Mouse (Mus musculus): ENCODE data around the gene Snx19.

Snx19 gene

DNA sequence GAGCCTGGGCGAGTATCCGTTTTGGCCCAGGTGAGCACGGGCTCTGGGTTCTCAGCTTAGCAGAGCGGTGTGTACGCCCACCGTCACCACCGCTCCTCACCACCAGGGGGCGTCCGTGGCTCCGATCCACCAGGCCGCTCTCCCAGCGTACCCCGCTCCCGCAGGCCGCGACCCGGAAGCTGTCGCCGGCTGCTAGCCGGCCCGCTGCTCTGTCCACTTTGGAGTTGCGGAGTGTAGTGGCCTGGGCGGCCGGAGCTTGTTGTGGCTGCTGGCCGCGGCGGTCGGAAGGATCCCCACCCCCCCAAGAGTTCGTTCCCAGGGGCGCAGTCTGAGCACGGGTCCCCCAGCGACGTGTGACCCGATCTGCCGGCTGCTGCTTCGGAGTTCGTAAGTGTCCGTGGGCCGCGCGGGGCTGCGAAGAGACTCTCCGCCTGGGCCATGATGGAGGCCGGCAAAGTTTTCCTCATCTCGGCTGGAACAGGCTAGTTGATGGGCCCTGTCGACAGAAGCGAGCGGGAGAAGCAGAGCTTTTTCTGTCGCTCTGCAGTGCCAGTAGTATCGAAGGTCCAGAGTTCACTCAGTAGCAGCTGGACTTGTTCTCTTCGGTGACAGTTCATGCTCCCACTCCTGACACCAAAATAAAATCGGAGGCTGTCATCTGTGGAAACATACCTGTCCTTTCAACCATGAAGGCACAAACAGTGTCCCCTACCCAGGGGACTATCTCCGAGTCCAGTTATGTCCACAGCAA, at the start of gene Snx19:
Gene Snx19, plus strand, starts transcription at position 227 of the 751 bp plus-strand sequence.
- peak; percentile 92 for DNase-seq (ENCODE audit: low read depth, low spot score)

- DNase-seq (ENCODE audit: low read depth, low spot score) = no peak
These were observed 26.1 kb upstream of the Snx19 start for GRCm38 (mm10) chr9:30400771-30401170.

DNA sequence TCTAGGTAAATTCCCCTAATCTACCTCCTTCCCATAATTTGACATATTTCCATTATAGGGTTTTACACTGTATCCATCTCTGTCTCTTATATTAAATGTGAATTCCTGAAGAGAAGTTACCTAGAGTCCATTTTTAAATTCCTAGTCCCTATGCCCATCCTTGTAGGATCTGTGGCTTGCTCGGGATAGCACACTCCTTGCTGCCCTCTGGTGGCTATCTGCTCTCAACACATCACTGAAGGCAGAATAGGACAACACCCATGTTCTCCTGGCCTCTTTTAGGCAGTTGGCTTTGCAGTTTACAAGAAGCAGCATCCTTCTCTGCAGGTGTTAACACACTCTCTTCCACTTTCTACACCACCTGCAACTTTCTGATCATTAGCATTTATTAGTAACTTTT, 4.0 kb upstream of the Snx19 start:
- peak; percentile 72 for DNase-seq (ENCODE audit: low read depth, low spot score)

DNA sequence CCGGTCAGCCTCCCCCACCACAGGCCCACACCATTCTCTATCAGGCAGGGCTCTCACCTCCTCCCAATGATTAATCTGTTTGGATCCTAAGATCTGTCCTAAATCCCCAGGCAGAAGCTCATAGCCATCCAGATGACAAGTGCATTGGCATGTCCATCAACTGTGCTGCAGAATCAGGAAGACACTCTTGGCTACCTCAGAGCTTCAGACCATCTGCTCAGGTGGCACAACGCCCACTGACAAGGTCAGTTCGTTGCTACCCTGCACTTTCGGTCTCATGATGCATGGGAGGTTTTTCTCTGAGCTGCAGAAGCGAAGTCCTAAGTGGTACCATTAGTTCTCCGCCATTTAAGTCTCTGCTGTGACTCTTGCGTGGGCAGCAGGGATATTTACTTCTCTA, 1.7 kb upstream of the Snx19 start:
- no peak for DNase-seq (ENCODE audit: low read depth, low spot score)

DNA sequence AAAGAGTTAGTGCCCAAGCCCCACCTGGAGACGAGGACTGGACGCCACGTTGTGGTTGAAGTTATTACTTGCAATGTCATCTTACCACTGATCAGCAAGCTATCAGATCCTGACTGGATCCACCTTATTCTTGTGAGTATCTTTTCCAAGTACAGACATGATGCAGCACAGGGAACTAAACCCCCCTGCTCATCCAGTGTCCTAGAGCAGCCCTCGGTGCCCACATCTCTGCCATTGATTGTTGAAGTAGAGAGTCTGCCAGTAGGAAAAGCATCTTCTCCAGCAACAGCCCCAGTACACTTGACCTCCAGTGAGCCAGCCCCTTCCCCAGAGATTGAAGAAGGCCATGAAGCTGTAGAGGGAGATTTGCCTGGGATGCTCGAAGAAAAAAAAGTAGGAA, 1.3 kb downstream of the Snx19 start:
- no peak for DNase-seq (ENCODE audit: low read depth, low spot score)

GRCm38 (mm10) chr9:30430447-30430846, 3.5 kb downstream of the Snx19 start:
- no peak for DNase-seq (ENCODE audit: low read depth, low spot score)

- no peak for DNase-seq (ENCODE audit: low read depth, low spot score)
These were observed 5.0 kb downstream of the Snx19 start for GRCm38 (mm10) chr9:30431909-30432308.

- DNase-seq (ENCODE audit: low read depth, low spot score) = no peak
These were observed 7.0 kb downstream of the Snx19 start for GRCm38 (mm10) chr9:30433914-30434313.

DNA sequence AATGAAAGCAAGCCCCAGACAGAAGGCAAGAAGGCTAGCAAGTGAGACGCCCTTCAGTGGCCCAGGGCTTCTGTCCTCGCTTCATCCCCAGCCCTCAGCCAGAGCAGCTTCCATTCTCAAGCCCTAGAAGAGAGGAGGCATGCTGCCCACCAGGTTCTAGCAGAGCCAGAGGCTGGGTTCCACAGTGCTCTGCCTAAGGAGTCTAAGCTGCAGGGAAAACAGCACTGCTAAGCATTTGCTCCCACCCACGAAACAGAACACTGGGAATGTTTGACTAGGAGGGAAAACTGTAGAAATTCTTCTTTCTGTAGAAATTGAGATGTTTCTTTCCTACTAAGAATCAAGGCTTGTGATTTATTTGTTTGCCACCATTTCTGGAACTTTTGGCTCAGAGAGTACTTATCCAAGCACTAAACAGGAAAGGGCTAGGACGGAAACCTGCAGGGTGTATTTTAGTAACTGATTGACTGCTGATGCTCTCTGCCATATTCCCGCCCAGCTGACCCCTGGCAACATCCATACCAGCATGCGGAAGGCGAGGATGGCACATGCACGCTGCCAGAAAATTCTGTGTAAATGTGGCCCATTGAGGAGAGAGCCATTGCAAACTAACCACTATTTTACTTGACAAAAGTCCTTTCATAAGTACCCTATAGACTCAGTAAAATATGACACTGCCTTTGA, 9.1 kb downstream of the Snx19 start:
- DNase-seq (ENCODE audit: low read depth, low spot score) = no peak

DNA sequence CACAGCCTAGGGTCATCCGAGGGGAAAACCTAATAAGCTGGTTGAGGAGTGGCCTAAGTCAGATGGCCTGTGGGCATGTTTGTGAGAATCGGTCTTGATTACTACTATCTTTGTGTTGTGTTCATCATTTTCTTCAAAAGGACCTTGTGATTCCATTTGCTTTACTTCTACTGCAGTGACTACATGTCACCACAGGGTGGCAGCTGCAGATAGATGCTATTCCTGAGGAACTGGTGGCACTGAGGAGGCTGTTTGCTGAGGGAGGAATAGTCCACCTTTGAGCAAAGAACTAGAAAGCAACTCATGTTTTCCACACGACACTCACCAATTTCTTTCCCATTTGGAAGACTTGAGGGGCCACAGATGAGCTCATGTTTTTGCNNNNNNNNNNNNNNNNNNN, 11.6 kb downstream of the Snx19 start:
- peak; percentile 57 for DNase-seq (ENCODE audit: low read depth, low spot score)

- DNase-seq (ENCODE audit: low read depth, low spot score) = no peak
These were observed 14.9 kb downstream of the Snx19 start for GRCm38 (mm10) chr9:30441761-30442160.

GRCm38 (mm10) chr9:30445232-30446085, 18.6 kb downstream of the Snx19 start:
- DNase-seq (ENCODE audit: low read depth, low spot score) = no peak

GRCm38 (mm10) chr9:30446126-30446525, 19.2 kb downstream of the Snx19 start:
- no peak for DNase-seq (ENCODE audit: low read depth, low spot score)

DNA sequence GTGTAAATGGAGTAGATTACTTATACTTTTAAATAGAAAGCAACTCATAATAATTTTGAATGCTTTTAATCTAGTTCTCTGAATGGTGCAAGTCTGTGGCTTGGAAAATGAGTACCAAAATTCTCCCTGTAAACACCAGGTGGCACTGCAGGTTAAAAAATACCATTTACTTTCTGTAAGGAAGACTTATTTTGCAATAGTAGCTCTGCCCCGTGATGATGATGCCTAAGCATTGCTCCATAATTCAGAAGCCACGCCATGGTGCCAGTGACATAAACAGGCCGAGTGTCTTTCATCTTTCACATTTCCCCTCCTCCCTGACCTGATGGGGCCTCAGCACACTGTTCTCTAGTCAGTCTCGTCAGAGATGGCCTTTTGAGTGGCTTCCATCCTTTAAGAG, 21.6 kb downstream of the Snx19 start:
- DNase-seq (ENCODE audit: low read depth, low spot score) = peak; percentile 38

GRCm38 (mm10) chr9:30449862-30450261, 23.0 kb downstream of the Snx19 start:
- peak; percentile 33 for DNase-seq (ENCODE audit: low read depth, low spot score)

- DNase-seq (ENCODE audit: low read depth, low spot score) = no peak
These were observed 23.9 kb downstream of the Snx19 start for GRCm38 (mm10) chr9:30450834-30451233.

- DNase-seq (ENCODE audit: low read depth, low spot score) = no peak
These were observed 27.6 kb downstream of the Snx19 start for GRCm38 (mm10) chr9:30454527-30454926.

GRCm38 (mm10) chr9:30456250-30456649, 29.3 kb downstream of the Snx19 start:
- DNase-seq (ENCODE audit: low read depth, low spot score) = no peak

GRCm38 (mm10) chr9:30460501-30460900, 33.6 kb downstream of the Snx19 start:
- no peak for DNase-seq (ENCODE audit: low read depth, low spot score)

DNA sequence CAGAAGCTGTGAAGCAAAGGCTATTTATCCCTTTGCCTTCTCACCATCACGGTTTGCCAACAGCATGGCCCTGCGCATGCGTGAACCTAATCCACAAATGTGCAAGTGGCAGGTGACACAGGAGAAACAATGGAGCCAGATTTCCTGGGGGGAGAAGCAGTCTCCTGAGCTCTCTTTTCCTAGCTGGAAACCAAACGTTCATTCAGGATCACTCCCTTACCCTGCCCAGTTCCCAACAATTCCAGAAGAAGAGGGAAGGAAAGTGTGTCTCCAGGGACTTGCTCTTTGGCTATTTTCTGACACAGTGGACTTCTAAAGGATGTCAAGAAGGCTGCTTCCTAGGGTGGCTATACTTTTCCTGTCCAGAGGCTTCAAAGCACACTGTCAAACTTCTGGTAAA, 37.8 kb downstream of the Snx19 start:
- no peak for DNase-seq (ENCODE audit: low read depth, low spot score)

DNA sequence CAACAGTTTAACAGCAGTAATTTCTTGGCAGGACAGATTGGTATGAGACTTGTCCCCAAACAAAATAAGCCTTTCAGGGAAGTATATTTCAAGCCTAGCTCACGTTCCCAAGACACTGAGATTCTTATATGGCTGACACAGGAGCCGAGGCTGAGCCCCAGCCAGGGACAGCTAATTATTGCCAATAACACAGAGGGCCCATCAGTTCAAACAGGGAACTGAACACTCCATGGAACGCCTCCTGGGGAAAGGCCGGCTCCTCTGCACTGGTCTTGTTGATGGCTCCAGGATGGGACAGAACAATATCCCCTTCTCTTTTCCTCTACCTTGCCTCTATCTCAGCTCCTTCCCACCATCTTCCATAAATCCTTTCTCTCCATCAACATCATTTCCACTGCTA, 53.1 kb downstream of the Snx19 start:
- DNase-seq (ENCODE audit: low read depth, low spot score) = no peak

- peak; percentile 95 for DNase-seq (ENCODE audit: low read depth, low spot score)
These were observed 53.6 kb downstream of the Snx19 start for GRCm38 (mm10) chr9:30480464-30480863.
